Mouse (Mus musculus): ENCODE results near the gene Gm43552.
A peak's percentile ranks its signal among the peaks of the same experiment; 100 is the strongest.

Gene Gm43552

DNA sequence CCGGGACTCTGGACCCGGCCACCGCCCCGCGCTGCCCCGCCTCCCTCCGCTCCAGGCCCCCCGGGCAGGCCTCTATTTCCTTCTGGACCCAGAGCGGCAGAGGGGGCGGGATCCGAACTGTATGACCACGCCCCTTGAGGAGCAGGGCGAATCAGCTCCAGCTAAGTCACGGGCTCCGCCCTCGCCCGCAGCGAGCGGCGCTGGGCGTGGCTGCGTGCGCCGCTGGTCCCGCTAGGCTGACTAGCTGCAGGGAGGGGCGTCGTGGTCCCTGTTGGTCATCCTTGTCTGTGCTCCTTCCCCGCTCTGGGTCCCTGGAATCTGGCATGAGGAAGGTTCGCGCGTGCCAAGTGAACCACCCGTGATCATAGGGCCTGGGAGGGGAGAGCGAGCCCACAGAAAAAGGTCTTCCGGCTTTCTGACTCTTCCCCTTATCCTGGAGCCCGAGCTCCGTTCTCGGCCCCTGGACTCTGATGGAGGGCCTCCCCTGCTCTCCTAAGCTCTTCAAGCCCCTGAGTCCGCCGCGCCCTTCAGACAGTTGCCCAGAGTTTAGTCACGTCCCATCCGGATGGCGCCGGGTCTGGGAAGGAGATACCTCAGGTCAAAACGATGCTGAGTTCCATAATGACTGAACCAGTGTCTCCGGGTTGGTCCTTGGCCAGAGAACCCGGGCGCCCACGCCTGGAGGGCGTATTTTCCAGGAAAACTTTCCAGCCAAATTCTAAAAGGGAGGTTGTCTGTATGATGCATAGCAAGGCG lies 56.6 kb downstream of the Gm43552 start, which contains the start of gene Ugdh:
Gene Ugdh, minus strand, starts transcription at position 144 of the 756 bp plus-strand sequence.
- peak; percentile 98 for DNase-seq (ENCODE audit: low read depth)

DNA sequence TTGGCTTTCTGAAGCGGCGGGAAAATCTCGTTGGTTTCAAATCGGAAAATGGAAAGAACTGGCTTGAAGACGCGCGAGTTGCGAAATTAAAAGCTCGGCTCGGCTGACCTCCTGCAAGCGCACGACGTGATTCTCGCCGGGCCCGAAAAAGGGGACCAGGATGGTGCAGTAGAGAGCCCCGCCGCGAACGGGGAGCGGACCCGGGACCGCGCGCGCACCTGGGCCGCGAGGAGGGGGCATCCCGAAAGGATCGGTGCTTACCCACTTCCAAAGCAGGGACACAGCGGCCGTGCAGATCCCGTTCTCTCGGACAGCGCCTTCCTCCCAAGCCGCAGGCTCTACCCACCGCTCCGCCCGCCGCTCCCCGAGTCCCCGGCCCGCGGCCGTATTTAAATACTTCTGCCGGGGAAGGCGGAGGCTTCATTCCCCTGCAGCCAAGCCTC lies 57.2 kb downstream of the Gm43552 start:
- DNase-seq (ENCODE audit: low read depth) = no peak

DNA sequence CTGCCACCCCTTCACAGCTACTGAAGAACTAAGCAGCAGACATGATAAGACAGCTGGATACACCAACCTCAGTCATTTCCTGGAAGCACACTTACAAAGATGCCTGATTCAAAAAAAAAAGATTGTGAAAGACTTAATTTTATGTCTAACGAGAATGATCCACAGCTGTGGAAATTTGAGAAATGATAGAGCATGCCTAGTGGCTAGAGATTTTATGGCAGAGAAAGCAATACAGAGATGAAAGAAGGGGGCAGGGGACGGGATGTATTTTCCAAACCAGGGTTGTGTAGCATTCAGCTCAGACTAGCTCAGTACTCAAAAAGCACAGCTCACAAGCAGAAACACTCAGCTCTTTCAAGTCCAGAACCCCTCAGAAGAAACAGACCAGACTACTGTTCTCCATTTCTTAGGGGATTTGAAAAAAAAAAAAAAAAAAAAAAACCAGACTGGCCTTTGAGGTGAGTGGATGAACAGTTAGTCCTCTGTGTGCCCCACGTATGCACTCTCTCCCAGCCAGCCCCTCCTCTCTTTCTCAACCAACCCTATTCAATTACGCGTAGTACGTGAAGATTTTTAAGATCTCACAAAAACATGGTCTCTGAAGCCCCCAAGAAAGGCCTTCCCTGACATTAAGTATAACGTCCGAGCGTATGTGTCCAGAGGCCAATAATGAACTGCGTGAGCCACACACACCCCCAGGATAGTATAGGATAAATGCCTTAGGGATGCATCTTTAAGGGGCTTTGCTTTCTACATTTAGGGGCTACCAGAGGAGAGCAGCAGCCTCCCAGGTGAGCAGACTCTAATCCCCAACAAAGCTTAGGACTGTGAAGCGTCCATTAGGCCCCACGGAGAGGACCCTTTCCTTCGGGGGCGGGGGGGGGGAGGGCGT lies 57.9 kb downstream of the Gm43552 start:
- DNase-seq (ENCODE audit: low read depth) = peak; percentile 43

DNA sequence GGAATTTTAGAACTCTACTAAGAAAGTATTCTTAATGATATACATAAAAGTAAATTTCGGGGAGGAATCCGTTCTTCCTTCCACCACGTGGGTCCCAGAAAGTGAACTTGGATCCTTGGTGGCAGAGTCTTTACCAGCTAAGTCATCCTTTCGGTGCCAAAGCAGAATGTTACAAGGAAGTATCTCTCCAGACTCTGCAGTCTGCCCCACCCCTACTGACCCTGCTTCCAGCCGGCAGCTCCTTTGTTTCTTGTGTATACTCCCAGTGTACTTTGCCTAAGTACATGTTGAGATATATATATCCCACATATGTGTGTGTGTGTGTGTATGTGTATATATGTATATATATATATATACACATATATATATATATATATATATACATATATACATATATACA lies 63.2 kb downstream of the Gm43552 start:
- no peak for DNase-seq (ENCODE audit: low read depth)

DNA sequence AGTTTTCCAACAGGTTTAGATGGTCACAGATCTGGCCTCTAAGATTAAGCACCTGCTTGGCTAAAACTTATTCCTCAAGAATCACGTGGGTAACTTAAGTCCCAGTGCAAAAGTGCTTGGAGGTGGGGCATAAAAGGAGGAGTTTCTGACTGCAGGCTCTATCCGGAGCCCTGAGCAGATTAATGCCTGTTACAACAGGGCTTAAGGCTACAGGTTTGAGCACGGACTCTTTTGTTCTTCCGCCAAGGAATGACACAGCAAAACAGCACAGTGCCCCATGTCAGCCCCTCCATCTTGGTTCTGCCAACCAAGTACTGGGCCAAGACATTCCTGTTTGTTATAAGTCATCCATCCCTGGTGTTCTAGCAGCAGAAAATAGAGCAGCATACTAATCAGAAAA lies 64.3 kb downstream of the Gm43552 start:
- DNase-seq (ENCODE audit: low read depth) = no peak

DNA sequence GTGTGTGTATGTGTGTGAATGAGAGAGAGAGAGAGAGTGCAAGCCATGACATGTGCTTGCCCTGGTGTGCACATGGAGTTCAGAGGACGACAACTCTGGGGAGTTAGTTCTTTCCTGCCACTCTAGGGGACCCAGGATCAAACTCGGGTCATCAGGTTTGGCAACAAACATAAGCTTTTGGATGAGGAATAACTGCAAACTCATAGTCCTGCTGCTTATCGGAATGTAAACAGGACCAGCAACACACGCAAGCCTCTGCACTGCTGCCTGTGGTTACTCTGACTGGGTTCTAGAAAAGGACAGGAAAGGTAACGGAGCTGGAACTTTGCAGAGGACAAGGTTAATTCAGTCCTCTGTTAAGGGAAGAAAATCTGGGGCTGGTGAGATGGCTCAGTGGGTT lies 67.4 kb downstream of the Gm43552 start:
- no peak for DNase-seq (ENCODE audit: low read depth)

DNA sequence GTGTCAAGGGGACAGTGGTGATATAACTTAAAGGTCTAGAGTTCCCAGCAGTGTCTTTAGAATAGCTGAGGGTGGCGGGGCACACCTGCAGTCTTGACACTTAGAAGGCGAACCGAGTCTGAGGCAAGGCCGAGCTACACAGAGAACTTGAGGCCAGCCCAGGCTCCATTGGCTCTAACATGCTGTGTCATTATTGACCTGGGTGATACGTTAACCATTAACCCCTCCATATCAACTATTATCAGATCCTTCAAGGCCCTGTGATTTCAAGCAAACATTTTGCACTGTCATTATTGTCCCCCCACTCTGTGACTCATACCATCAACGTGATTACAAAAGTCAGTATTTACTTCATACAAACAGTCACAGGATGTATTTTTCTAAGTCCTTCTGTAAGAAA lies 68.4 kb downstream of the Gm43552 start:
- no peak for DNase-seq (ENCODE audit: low read depth)

DNA sequence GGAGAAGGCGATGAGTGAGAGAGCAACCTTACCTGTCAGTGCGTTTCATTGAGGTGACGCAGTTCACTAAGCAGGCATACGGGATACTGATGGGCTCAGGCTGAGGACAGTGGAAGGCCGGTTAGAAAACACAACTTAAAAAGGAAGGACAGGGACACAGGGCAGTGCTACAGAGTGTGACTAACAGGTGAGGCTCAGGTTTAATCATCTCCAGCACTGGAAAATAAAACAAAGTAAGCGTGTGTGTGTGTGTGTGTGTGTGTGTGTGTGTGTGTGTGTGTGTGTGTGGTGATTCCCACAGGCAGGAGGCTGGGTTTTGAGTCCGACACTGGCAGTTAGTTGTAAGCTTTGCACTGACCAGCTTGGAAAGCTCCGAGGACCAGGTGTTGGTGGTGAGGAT lies 69.8 kb downstream of the Gm43552 start:
- DNase-seq (ENCODE audit: low read depth) = no peak

DNA sequence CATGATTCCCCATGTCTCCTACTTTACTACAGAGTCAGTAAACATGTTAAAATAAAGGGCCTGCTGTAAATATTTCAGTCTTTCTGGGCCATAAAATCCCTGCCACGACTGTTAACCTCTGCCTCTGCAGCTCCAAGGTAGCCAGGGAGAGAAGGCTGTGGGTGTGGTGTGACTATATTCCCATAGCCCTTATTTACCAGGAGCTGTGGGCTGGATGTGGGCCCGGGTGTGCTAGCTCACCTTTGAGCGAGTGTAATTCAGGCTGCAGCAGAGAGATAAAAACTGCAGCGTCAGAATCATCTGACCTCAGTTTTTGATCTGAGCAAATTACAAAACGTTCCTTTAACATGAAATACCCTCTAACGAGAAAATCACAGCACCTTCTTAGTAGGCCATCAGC lies 71.8 kb downstream of the Gm43552 start:
- no peak for DNase-seq (ENCODE audit: low read depth)

DNA sequence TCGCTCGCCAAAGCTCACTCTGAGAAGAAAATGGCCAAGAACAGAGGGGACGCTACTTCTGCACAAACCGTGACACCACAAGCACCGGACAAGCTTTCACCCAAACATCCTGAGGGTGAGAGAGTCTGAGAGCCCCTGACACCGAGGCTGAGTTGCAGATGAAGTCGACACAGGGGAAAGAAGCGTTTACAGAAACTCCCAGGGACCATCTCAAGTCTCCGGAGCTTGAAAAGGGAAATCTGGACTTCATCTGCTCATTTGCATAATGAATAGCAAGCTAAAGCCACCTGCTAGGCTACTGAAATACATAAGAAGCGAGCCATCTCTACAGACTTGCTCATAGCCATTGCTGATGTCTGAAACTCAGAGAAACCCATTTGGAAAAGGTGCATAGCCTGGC lies 73.5 kb downstream of the Gm43552 start:
- DNase-seq (ENCODE audit: low read depth) = no peak

DNA sequence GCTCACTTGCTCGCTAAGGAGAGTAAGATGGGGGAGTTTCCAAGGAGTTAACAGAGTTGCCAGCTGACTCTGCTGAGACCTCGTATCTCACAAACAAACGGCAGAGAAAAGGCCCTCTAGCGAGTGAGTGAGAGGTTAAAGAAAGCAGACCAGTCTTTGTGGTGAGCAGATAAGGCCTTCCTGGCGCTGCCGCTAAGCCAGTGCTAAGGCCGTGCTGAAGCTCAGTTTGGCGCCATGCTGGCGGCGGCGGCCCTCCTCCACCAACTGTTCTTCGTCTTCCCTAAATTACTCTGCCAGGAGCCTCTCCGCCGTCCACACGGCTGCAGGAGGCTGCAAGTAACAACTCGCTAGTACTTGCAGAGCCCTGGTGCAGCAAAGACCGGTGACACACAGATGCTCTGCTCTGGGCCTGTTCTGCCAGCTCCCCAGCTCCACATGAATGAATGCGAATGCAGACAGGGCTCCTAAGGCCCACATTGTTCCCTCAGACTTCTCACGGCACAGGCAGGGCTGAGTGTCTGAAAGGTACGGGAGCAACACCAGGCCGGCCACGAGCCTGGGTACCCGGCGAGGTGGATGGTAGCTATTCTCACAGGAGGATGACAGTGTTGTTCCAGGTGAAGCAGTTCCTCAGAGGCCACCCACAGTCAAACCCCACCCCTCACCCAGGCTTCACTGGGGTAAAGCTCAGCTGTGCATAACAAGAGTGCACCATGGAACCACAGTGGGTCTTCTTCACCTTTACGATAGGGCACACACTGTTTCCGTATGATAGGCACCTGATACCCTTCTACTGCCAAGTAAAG lies 76.8 kb downstream of the Gm43552 start:
- DNase-seq (ENCODE audit: low read depth) = no peak

DNA sequence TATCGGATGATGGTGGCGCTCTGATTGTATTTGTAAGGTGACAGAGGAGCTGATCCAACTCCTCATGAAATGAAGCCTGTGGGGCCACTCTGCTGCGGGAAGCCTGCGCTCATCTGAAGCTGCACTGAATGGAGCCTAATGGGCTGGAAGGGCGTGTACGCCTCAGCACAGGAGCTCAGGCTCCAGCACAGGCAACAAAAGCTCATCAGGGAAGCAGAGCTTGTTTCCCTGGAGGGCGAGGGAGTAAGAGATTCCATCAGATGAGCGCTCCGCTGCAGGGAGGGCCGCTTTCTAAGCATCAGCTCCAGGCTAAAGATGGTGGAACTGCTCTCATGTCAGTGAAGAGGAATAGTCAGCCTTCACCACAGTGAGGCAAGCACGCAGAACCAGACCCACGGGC lies 84.6 kb downstream of the Gm43552 start:
- no peak for DNase-seq (ENCODE audit: low read depth)

DNA sequence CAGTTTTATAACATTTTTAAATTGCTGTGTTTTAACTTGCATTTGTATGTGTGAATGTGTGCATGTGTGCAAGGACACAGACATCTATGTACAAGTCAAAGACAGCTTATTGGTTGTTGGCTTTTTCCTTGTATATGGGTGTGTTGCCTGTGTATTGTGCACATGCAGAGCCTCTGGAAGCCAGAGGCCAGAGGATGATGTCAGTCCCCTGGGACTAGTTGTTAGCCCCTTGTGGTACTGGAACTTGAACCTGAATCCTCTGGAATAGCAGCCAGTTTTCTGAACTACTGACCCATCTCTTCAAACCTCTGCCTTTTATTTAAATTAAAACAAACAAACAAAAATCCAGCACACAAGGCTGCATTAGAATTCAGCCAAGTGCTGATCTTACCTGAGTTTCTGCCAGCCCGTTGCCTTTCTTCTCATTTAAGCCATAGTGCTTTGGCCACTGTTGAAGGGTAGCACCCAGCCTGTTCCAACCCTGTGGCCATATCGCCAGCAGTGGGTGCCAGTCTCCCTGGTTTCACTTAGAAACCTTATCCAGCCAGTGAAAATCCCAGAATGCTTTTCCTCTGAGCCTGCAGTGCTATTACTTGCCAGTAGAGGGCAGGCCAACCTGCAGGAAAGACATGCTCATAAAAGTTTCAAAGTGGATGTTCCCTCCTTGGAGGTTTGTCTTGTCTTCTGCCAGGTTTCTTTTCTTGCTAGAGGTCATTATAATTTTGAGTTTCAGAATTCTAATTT lies 91.2 kb downstream of the Gm43552 start:
- DNase-seq (ENCODE audit: low read depth) = peak; percentile 86

DNA sequence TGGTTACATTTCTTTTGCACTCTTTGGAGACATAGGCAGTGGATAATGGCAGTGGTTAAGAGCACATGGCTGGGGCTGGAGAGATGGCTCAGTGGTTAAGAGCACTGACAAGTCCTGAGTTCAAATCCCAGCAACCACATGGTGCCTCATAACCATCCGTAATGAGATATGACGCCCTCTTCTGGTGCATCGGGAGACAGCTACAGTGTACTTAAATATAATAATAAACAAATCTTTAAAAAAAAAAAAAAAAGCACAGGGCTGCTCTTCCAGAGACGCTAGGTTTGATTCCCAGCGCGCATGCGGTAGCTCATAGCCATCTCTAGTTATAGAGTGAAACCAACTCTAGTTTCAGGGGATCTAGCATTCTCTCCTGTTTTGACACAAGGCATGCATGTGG lies 98.2 kb downstream of the Gm43552 start:
- DNase-seq (ENCODE audit: low read depth) = peak; percentile 37

DNA sequence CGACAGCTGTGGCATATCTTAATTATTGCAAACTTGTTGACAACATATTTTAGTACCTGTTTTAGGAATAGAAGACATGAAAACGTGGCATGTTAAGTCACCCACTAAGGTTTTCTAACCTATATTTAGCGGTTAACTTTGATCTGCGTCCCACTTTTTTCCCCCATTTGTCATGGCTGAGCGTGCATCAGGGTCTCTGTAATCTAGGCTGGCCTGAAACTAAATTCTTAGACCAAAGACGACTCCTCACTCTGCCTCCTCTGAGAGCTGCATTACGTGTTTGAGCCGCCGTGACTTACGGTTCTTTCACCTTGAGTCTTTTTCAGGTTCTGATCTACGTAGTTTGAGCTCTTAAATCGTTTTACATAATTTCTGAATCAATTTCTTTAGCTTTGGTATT lies 100.9 kb downstream of the Gm43552 start:
- no peak for DNase-seq (ENCODE audit: low read depth)

DNA sequence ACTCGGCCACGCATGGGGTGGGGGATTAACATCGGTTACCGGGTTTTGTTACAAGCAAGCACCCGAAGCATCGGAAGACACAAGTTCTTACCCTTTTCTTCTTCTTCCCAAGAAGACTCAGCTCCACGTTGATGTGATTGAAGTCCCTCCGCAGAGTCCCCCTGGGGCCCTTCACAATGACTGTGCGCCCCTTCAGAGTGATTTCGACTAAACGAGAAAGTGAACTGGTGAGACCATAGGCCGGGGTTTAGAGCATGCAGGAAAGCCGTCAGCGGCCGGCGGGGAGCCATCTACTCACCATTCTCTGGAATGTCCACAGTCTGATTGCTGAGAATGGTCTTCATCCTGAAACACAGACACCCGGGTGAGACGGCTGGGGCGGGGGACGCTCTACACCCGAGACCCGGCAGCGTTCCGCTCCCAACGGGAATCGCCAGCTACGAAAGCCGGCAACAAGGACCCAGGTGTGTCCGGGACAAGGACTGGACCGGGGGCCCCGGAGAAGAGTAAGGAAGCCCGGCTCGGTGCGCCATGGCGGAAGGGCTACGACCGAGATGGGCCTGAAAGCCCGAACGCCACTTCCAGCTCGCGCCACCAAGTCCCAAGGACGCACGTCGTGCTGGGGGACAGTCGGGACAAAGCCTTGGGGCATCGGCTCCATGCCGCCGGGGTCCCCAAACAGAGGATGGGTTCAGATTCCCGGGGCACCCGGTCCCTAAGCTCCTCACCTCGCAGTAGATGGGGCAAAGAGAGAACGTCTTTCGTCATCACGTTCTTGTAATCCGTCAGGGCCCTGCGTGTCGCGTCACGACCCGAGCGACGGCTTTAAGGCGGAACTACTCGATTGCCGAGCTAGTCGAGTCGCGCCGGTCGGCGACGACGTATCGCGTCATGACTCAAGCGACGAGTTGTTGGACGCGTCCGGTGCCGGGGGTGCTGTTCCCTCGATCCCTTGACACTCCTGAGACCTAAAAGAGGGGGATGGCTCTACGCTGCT lies 101.7 kb downstream of the Gm43552 start, which contains the start of the genes Rpl9 and Lias:
Gene Rpl9, minus strand, starts transcription at position 797 of the 997 bp plus-strand sequence.
Gene Lias, plus strand, starts transcription at position 850 of the 997 bp plus-strand sequence.
- peak; percentile 98 for DNase-seq (ENCODE audit: low read depth)

DNA sequence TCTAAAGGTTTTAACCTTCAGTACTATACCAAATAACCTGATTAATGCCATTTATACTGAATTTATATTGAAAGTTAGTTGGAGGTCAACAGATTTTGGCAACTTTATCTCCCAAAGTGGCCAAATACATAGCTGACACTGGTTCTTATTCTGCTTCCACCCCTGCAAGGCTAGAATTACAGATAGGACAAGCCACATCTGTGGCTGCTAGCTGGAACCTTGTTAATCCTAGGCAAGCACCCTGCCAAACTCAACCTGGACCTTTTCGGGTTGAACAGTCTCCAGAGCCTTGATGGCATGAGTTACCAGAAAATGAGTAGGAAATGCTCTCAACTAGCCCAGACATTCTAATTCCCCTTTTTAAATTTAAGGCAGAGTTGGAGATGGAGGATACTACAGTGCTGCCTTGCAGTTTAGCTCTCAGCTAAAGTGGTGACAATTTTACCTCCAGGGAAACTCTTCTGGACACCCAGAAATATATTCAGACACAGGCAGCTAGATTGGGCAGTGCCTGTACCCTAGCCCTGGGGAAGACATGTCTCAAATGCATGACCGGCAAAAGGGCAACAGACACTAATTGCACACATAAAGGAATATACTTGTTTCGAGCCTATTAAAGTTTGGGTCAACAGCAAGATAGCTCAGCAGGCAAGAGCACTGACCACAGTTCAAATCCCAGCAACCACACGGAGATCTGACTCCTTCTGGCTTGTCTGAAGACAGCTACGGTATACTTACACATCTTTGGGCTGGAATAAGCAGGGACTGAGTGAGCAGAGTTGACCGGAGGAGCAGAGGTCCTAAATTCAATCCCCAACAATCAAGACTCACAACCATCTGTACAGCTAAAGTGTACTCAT lies 105.4 kb downstream of the Gm43552 start:
- no peak for DNase-seq (ENCODE audit: low read depth)

DNA sequence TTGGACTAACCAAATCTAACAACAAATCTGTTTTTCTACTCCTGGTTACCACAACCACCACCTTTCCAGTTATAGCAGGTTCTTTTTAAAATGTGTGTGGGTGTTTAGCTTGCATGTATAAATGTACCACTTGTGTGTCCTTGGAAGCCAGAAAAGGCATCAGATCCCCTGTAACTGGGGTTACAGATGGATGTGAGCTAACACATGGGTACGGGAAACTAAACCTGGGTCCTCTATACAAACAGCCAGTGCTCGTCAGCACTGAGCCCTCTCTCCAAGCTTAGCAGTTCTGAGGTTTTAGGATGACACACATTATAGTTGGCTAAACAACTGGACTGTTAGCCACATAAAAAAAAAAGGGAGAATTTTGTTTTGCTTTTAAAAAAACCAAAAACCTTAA lies 106.9 kb downstream of the Gm43552 start:
- DNase-seq (ENCODE audit: low read depth) = no peak

Measured in induced T-regulatory cell, adult 2 months (primary cell).